Mouse (Mus musculus) natural killer cell, adult 2 months (primary cell): ENCODE measurements at regions not wholly inside any gene's neighbourhood (a gene's known extent, or its start where the extent isn't known, plus 50 kb on each side); places are given as distances from the start of the nearest gene placed in this dataset.

Experiments
- DNase-seq, 2 experiments: peaks; one replicate each; pipeline ENCODE4 v3.0.0; 2022; ENCODE audit warnings: low spot score in 2 of 2

DNA sequence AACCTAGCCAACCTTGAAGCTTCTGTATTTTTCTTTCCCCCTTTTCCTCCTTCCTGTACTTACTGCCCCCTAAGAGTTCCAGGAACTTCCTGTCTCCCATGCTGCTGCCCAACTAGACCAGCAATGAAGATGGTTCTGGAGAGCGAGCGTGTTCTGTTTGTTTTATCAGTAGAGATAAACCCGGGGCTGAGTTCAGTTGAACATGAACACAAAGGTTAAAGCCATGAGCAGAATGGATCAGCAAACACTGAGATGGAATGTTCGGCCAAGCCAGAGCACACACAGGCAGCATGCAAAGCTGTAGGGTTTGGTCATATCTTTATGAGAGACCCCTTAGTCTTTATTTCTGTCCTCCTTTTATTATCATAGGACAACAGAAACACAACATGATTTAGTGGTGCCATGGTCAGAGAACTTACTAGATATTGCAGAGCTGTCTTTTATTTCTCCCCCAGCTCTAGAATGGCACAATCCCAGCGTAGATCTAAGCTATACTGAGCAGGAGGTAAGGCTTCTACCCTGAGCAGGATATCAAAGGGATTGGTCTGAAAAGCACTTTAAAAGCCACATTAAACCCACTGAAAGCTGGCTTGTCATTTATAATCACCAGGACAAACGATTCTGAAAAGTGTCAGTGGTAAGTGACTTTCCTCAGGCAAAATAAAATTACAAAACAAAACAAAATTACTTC is 105.9 kb upstream of the Peli1 start:
- DNase-seq, result no peak

GRCm38 (mm10) chr11:20985771-20986170 is 105.3 kb upstream of the Peli1 start:
- DNase-seq, result no peak

DNA sequence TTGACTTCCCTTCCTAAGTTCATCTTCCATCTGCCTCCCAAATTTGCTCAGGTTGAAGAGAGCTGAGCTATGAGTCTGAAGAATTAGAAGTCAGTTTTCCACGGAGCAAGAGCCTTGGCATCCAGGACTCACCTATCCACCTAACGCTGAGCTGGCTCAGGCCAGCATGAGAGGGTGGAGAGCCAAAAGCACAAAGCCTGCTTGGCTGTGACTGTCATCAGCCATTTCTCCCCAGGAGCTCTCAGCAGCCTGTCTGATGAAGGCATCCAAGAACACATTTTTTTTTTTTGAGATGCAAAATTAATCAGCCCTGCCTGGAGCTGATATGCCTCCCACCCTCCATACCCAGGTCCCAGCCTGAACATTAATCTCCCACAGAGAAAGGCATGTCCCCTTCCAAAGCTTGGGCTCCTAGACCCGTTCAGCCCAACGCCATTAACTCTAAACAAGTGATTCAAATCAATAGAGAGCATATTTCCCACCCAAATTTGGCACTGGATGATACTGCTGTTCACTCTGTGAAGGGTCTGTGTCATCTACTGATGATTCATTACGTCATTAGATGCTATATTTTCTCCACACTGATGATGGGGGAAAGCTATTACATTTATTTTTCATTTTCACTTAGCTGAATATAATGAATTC is 103.8 kb upstream of the Peli1 start:
- DNase-seq, result no peak

GRCm38 (mm10) chr11:20987841-20988251 is 103.2 kb upstream of the Peli1 start:
- DNase-seq, result no peak

DNA sequence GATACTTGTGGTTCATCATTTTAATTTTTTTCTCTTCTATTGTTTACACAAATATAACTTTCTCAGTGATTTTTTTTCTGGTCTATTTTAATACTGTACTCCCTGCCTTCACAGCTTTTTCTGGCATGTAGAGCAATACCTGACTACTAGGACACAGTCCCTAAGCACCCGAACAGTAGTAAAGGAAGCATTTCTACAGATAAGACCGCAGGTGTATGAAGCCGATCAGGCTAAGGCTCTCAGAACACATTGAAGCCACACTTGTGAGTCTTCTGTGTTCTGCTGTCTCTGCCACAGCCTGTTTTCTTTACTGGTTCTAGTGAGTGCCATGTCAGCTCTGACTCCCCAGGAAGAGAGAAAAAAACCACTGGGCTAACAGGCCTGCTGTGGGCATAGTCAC is 102.2 kb upstream of the Peli1 start:
- no peak for DNase-seq

GRCm38 (mm10) chr11:20993580-20993979 is 97.5 kb upstream of the Peli1 start:
- no peak for DNase-seq

DNA sequence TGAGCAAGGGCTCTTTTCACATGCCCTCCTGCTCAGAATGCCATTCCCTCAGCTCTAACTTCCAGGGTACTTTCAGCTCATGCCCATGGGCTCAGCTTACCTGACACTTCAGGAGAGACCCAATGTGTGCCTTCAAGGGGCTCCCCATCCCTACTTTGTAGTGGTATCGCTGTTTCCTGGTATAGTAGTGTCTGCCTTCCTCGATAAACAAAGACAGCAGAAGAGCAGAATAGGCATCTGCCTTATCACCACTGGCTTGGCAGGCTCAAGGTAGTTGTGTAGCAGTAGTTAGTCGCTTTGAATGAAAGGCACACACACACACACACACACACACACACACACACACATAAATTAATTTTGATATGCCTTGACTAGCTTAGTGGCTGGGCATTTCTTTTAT is 89.7 kb upstream of the Peli1 start:
- no peak for DNase-seq

- no peak for DNase-seq
Observed at GRCm38 (mm10) chr11:21007222-21007621, 83.9 kb upstream of the Peli1 start.

DNA sequence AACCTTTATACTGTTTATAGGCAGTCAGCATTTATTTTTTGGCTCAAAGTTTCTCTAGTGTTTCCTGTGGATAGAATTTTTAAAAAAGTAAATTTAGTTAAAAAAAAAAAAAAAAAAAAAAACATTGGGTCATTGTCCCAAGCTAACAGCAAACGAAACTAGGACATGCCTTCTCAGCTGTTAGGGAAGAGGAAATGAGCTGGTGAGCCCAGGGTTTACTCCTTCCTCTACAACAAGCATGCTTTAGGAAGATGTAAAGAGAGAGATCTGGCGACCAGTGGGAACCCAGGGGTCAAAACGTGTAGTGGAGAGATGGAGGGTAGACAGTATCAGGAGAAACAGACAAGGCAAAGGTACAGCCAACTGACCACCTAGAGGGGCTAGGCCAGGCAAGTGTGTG is 81.6 kb upstream of the Peli1 start:
- no peak for DNase-seq

GRCm38 (mm10) chr11:21010867-21011266 is 80.2 kb upstream of the Peli1 start:
- no peak for DNase-seq

- no peak for DNase-seq
Observed at GRCm38 (mm10) chr11:21014250-21014649, 76.8 kb upstream of the Peli1 start.

GRCm38 (mm10) chr11:21015536-21015935 is 75.6 kb upstream of the Peli1 start:
- DNase-seq, result no peak

- no peak for DNase-seq
Observed at GRCm38 (mm10) chr11:21016133-21016746, 74.9 kb upstream of the Peli1 start.

DNA sequence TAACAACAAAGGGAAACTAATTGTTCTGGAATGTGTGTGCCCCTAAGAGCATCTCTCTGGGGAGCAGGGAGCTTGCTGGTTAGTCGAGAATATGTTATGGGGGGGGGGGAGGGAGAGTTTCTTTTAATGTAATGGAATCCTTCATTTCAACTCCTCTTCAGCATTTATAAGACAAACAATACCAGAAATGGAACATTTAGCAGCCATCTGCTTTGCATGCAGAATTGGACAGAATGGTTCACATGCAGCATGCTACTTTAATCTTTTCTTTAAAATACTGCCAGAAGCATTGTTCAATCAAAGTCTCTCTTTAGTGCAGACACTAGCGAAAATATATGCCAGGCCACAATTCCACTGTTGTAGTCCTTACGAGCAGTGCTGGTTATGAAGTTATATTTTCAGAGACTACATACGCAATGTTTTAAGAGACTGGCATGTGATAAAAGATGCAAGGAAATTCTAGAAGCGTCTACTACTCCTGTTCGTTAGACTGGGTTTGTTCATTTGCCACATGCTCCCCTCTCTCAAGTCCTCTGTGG is 74.2 kb upstream of the Peli1 start:
- DNase-seq, result no peak

DNA sequence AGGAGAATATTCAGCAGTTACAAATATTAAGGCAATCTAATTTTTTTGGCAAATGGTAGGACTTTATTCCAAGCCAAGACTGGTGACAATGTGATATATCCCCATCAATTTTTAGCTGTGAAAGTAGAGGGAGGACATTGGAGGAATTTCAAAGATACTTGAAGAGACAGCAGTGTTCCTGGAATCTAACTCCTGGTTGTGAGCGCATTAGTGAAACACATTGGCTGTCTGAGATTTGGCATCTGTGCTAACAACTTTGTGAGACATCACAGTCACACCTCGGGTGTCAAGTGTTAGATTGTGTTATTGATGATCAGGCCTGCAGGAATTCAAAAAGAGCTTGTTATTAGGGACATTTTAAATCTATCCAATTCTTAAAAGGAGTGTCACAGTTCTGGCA is 71.3 kb upstream of the Peli1 start:
- no peak for DNase-seq

GRCm38 (mm10) chr11:21024111-21024510 is 67.0 kb upstream of the Peli1 start:
- no peak for DNase-seq

- no peak for DNase-seq
Observed at GRCm38 (mm10) chr11:21024521-21024920, 66.6 kb upstream of the Peli1 start.

DNA sequence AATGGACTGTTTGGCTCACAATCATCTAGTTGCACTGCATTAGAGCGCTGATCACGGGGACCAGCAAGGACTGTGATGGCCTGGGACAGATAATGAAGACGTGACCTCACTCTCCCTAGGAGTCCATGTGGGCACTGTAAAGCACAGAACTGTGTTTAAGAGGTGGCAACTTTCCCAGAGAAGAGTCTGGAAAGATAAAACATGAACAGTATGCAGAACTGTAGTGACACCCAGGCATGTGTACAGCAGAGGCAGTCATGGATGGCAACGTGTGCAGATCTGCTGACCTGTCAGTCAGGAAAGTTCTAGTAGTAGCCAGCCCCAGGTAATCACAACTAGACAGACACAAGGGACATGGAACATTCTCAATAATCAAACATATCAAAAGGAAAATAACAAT is 63.8 kb upstream of the Peli1 start:
- no peak for DNase-seq

DNA sequence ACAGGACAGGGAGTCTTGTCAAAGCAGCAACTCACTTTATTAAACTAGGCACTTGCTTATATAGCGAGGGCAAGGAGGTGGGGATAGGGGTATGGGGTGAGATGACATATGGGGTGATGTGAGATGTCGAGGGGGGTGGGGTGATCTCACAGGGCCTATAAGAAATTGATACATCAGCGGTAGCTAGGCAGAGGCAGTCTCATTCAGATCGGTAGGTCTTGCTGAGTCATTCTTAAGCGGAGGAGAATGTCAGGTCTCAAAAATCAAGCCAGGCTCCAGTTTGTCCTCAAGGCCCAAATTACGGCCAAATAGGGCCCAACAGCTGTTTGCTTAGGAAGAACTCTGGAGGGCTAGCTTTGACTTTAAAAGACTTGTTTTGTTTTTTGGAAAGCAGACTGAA is 60.7 kb upstream of the Peli1 start:
- DNase-seq, result no peak

- DNase-seq, result no peak
Observed at GRCm38 (mm10) chr11:21031816-21032215, 59.3 kb upstream of the Peli1 start.

DNA sequence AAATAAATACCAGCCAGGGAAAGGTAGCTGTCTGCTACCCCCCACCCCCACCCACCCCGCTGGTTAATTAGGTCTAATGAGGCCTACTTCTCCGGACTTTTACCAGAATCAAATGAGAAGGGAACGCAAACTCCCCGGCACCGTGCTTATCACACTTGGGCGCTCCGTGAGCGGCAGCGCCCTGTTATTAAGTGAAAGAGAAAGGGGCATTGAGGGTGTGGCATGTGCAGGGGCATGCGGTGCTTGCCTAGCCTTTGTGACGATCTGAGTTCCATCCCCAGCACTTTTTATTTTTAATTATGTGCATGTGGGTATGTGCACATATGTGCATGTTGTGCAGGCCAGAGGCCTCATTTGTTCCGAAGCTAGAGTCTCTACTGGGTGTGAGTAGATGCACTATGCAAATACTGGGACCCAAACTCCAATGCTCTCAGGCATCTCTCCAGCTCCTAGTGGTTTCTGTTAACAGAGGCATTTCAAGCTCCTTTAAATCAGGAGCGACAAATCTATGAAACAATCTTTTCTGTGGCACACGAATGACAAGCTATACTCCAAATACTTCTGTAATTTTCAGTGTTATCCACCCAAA is 57.8 kb upstream of the Peli1 start:
- DNase-seq, result no peak

DNA sequence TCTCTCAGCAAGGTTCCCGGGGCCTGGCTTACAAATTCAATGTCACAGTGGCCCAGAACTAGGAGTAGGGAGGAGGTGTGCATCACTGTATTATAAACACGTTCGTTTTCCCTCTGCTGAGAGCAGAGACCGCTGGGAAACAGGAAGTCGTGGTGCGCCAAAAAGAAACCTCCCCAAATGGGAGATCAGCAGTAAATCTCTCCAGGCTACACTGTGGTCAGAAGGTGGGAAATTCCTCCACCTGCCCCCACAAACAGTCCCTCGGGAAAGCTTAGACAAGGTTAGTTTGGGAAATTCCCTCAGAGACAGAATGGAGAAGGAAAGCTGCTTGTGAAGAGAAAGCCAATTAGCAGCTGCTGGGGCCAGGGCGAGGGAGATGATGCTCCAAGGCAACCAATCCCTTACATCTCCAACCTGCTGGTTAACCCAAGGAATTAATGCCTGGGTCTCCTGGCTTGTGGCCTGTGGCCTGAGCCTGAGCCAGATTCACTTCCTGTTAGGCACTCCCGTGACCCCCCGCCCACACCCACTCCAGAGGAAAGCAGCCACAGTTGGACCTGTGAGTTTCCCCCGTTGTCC is 57.2 kb upstream of the Peli1 start:
- peak; percentile 10 to 11 for DNase-seq
